Mouse (Mus musculus) forebrain, embryonic 12.5 days (tissue): ENCODE data around the gene Iqcc. TPM values are rescaled to one million over a fixed set of nuclear protein-coding genes. Genes with fewer than 3 reads are reported as not detected.
A peak's percentile ranks its signal among the peaks of the same experiment; 100 is the strongest.

Source experiments
- ATAC-seq: fragments of 200-750 bp; cut with Nextera tagmentation; 2 replicates; pipeline ENCODE4 v1.8.0; 2017; ENCODE audit warnings: moderate TSS enrichment; ENCODE audit not compliant: low FRiP score
- H3K27ac ChIP-seq: fragments of 300-500 bp; sonication (generic); 2 replicates; pipeline ENCODE4 v1.5.1; 2016; ENCODE audit warnings: mild to moderate bottlenecking
- H3K27me3 ChIP-seq: fragments of 300-500 bp; sonication (generic); 2 replicates; pipeline ENCODE4 v1.6.1; 2016; ENCODE audit warnings: mild to moderate bottlenecking
- H3K36me3 ChIP-seq: fragments of 300-500 bp; sonication (generic); replicated peaks from 2 replicates; pipeline ENCODE4 v1.6.1; 2016; ENCODE audit warnings: mild to moderate bottlenecking
- H3K4me1 ChIP-seq: fragments of 300-500 bp; sonication (generic); 2 replicates; pipeline ENCODE4 v1.6.1; 2016
- H3K4me2 ChIP-seq: fragments of 300-500 bp; sonication (generic); 2 replicates; pipeline ENCODE4 v1.6.1; 2016; ENCODE audit warnings: mild to moderate bottlenecking, moderate library complexity
- H3K4me3 ChIP-seq: fragments of 300-500 bp; sonication (generic); replicated peaks from 2 replicates; pipeline ENCODE4 v1.5.1; 2016; ENCODE audit warnings: mild to moderate bottlenecking
- H3K9ac ChIP-seq: fragments of 300-500 bp; sonication (generic); 2 replicates; pipeline ENCODE4 v1.6.1; 2016; ENCODE audit warnings: mild to moderate bottlenecking
- H3K9me3 ChIP-seq: fragments of 300-500 bp; sonication (generic); 2 replicates; pipeline ENCODE4 v1.6.1; 2016
- WGBS: fragments of 180-500 bp; shearing (Covaris S2); methylation state at CpG from one replicate; pipeline ENCODE4 v1.1.7; 2016; 5-methylcytosine and 5-hydroxymethylcytosine counted together
- polyA plus RNA-seq: library from polyadenylated mRNA; unstranded; fragments of >200 nt; fragmentation: Nextera tagmentation; extraction: Ambion mirVana; gene quantifications from 2 replicates; pipeline ENCODE4 v1.2.1, GENCODE M21; 2016

Gene Iqcc
- polyA plus RNA-seq, 1 experiment from 2014 or later, result 27.4 TPM

DNA sequence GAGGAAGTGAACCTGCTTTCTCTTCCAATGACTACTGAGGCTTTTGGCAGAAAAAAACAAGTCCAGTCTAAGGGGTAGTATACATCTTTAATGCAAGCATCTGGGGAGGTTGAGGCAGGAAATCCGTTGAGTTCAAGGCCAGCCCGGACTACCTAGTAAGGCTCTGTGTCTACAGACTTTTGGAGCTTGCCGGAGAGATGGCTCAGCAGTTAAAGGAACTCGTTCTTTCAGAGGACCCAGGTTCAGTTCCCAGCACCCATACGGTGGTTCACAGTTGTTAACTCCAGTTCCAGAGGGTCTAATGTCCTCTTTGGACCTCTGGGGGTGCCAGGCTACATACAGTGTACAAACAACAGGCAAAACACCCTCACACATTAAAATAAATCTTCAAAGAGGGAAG, 868 bp downstream of the Iqcc start:
- Histone ChIP-seq H3K27ac (no peak overlapping the region), H3K36me3 (peaks cover 18% of the 10 kb centered on the region), H3K4me3 (peak overlapping the region; percentile 58), H3K4me1 (peaks cover 21% of the 10 kb centered on the region), H3K9ac (peak overlapping the region; percentile 77; the same call in 1 of the 2 replicates), H3K4me2 (peak overlapping the region; percentile 78), H3K9me3 (no peaks in the 10 kb centered on the region), H3K27me3 (no peaks in the 10 kb centered on the region)
- ATAC-seq, result no peak
- WGBS, result 96% methylated on average over 5 of the region's 5 CpGs

DNA sequence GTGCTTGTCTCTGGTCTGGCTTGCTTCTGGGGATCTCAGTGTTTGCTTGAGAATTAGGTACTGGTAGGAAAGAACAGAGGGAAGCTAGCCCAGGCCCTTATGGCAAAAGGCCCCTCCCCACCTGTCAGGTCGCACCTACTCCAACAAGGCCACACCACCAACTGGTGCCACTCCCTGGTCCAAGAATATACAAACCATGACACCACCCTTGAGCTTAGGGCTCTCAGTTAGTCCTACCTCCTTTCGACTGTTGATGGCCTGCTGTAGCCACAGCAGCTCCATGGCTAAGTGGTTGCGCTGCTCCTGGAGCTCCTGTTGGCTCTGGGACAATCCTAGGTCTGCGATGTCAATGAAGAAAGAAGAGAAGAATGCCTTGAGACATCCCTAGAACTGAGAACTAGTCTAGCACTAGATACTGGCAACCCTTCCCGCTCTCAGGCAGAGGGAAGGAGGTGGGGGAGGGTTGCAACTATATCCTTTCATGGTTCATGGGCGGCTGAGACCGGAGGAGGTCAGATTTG, 1.7 kb downstream of the Iqcc start:
- H3K4me2 ChIP-seq, result no peak overlapping the region
- H3K4me3 ChIP-seq, result no peak overlapping the region
- H3K27ac ChIP-seq, result no peak overlapping the region
- no peaks in the 10 kb centered on the region for H3K9me3 ChIP-seq
- no peaks in the 10 kb centered on the region for H3K27me3 ChIP-seq
- WGBS, result 93% methylated on average over 7 of the region's 7 CpGs
- peaks cover 13% of the 10 kb centered on the region for H3K4me1 ChIP-seq
- no peak overlapping the region for H3K9ac ChIP-seq
- ATAC-seq, result no peak
- peaks cover 18% of the 10 kb centered on the region for H3K36me3 ChIP-seq

DNA sequence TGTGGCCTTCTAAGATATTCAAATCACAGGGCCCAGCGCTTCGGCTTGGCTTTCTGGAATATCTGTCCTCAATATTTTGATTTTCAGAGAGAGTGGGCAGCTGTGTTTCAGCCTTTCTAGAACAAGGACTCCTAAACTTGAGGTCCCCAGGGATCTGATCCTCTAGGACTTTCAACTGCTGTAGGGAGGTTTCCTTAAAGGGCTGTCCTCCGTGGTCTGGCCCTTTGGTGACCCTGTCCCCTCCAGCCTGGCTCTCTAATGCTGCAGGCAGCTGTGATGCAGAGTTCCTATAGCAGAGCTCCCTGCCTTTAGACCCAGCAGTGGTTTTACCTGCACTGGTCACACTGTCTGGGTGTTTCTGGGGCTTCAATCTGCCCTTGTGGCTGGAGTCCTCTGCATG, 2.3 kb downstream of the Iqcc start:
- Histone ChIP-seq H3K4me1 (peaks cover 9% of the 10 kb centered on the region), H3K36me3 (peaks cover 18% of the 10 kb centered on the region), H3K4me3 (no peak overlapping the region), H3K27me3 (no peaks in the 10 kb centered on the region), H3K27ac (no peak overlapping the region), H3K9me3 (no peaks in the 10 kb centered on the region), H3K9ac (no peak overlapping the region), H3K4me2 (no peak overlapping the region)
- ATAC-seq, result no peak
- WGBS, result 95% methylated on average over 3 of the region's 3 CpGs

DNA sequence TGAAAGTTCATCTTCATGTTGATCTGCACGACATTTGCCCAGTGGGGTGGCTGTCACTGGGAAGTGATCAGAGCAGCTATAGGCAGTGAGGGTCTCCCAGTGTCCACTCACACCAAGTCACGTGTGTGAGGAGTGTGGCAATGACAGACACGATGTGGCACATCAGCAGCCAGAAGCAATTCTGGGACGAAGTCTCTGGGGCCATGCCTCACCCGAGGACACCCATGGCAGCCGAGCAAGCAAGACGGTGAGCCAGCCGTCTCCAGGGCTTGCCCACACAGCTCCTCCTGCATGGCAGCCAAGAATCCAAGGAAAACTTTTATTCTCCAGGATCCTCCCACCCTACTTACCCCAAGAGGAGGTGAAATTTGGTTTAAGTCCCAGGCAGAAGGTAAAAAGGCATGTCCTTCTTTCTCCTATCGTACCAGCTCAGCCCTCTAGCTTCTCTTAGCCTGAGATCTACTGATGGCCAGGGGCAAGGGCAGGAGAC, 3.1 kb downstream of the Iqcc start:
- H3K9ac ChIP-seq, result no peak overlapping the region
- H3K27ac ChIP-seq, result no peak overlapping the region
- H3K36me3 ChIP-seq, result peaks cover 18% of the 10 kb centered on the region
- H3K9me3 ChIP-seq, result no peaks in the 10 kb centered on the region
- ATAC-seq, result no peak
- WGBS, result 88% methylated on average over 9 of the region's 9 CpGs
- peaks cover 9% of the 10 kb centered on the region for H3K4me1 ChIP-seq
- H3K27me3 ChIP-seq, result no peaks in the 10 kb centered on the region
- no peak overlapping the region for H3K4me2 ChIP-seq
- H3K4me3 ChIP-seq, result no peak overlapping the region

DNA sequence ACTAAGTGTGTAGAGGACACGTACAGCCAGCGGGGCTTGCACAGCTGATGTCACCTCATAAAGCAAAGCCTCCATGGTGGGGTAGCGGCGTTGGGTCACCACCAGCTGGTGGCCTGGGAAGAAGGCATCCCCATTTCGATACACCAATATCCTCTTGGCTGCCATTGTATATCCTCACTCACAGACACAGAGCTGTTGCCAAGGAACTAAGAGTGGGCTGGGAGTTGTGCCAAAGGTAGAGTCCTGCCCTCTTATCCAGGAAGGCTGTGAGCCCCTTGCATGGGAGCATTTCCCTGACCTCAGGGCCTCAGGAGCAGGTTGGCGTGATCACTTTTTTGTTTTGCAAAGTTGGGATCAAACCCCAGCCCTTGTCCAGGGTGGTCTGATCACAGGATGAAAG, 4.8 kb downstream of the Iqcc start, which contains the start of gene Dcdc2b:
Gene Dcdc2b, minus strand, starts transcription at position 165 of the 400 bp plus-strand sequence.
- H3K27me3 ChIP-seq, result no peaks in the 10 kb centered on the region
- ATAC-seq, result no peak
- H3K9ac ChIP-seq, result no peak within 1 kb of the TSS
- no peak within 1 kb of the TSS for H3K27ac ChIP-seq
- no peak within 1 kb of the TSS for H3K4me2 ChIP-seq
- H3K4me1 ChIP-seq, result peaks cover 9% of the 10 kb centered on the region
- H3K9me3 ChIP-seq, result no peaks in the 10 kb centered on the region
- WGBS, result 85% methylated on average over 6 of the region's 6 CpGs
- no peak within 1 kb of the TSS for H3K4me3 ChIP-seq
- peaks cover 31% of the 10 kb centered on the region for H3K36me3 ChIP-seq

DNA sequence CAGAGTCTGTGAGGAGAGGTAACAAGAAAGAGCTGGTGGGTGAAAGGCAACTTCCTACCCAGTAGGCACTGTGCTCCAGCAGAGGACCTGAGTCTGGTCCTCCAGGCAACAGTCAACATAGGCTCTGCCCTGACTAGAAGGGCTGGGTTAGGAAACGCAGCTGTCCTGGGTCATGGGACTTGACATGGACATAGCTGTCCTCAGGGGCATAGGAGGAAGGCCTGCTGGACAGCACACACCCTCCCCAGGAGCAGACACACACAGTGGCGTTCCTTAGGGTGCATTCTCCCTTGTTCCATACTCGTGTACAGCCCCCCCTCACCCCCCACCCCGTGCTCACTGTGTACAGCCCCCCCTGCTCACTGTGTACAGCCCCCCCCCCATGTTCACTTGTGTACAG, 8.4 kb downstream of the Iqcc start:
- peaks cover 6% of the 10 kb centered on the region for H3K4me1 ChIP-seq
- H3K27me3 ChIP-seq, result no peaks in the 10 kb centered on the region
- H3K9me3 ChIP-seq, result no peaks in the 10 kb centered on the region
- 79% methylated on average over 4 of the region's 4 CpGs for WGBS
- ATAC-seq, result no peak
- no peak overlapping the region for H3K4me2 ChIP-seq
- no peak overlapping the region for H3K9ac ChIP-seq
- H3K27ac ChIP-seq, result no peak overlapping the region
- H3K36me3 ChIP-seq, result peaks cover 42% of the 10 kb centered on the region
- H3K4me3 ChIP-seq, result no peak overlapping the region

DNA sequence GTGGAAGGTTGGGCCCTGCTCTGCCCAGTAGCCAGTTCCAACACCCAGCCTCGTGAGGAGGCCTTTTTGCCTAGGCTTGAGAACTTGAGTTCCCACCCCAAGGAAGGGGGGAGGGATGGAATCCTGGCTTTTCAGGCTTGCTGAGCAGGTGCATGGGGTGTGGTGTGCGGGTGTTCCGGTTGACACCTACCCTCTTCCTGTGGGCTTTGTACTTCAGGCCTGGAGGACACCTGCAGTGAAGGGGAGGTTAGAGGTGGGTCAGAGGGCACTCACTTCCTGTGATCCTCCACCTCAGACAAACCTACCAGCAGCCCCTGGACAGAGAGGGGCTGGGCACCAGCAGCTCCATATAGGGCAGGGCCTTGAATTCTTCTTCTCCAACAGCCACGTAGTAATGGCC, 8.9 kb downstream of the Iqcc start:
- WGBS, result 81% methylated on average over 4 of the region's 4 CpGs
- Histone ChIP-seq H3K4me3 (no peak overlapping the region), H3K36me3 (peaks cover 44% of the 10 kb centered on the region), H3K4me2 (no peak overlapping the region), H3K27ac (no peak overlapping the region), H3K9ac (no peak overlapping the region), H3K9me3 (no peaks in the 10 kb centered on the region), H3K27me3 (no peaks in the 10 kb centered on the region), H3K4me1 (peaks cover 6% of the 10 kb centered on the region)
- ATAC-seq, result no peak

DNA sequence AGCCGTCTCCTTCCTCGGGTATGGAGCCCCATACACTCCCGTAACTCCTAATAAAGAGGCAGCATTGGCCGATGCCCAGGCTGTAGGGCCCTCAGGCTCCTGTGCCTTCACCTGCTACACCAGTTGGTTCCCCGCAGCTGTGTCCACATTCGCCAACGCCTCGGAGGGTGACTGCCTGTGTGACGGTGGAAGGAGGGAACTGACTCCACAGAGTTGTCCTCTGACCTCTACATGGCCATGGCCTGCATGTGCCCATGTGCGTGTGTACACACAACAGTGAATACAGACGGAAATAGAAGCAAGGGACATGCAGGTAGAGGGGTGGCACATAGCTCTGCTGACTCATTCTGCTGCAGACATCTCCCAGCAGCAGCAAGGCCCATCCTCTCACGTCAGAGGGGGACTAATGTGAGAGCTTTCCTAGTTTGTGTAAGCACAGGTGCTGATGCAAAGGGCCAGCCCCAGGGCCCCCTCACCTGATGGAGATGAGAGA, 9.7 kb downstream of the Iqcc start:
- H3K9ac ChIP-seq, result no peak overlapping the region
- peaks cover 6% of the 10 kb centered on the region for H3K4me1 ChIP-seq
- no peak overlapping the region for H3K4me3 ChIP-seq
- no peaks in the 10 kb centered on the region for H3K9me3 ChIP-seq
- ATAC-seq, result no peak
- no peak overlapping the region for H3K27ac ChIP-seq
- 83% methylated on average over 12 of the region's 12 CpGs for WGBS
- H3K36me3 ChIP-seq, result peaks cover 53% of the 10 kb centered on the region
- no peak overlapping the region for H3K4me2 ChIP-seq
- no peaks in the 10 kb centered on the region for H3K27me3 ChIP-seq

DNA sequence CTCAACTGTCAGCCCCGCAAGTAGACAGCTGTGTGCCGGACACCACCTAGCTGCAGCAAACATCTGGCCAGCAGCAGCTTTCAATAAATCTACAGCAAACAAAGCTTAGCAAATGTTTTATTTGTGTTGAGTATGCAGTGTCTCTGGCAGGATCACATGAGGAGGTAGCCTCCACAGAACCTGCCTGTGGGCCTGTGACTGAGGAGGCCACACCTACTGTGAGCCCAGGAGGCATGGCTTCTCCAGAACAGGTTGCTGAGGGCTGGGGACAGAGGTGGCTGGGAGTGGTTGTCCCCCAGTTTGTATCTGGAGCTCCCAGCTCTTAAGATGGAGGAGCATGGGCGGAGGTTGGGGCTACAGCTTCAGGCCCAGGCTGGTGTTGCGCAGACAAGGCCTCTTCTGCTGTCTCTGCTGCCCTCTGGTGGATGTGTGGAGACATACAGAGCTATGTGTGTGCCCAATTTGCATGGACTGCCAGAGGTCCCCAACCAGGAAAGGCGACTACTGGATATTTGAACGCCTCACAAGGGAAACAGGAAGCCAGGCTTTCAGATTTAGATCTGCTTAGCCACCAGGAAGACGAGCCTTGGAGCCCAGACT, 10.4 kb downstream of the Iqcc start:
- no peak overlapping the region for H3K9ac ChIP-seq
- H3K4me2 ChIP-seq, result no peak overlapping the region
- 0 out of 2 replicates have a peak overlapping the region, but pooled peaks have one; percentile 36 for H3K27ac ChIP-seq
- H3K27me3 ChIP-seq, result no peaks in the 10 kb centered on the region
- peaks cover 59% of the 10 kb centered on the region for H3K36me3 ChIP-seq
- H3K4me1 ChIP-seq, result peaks cover 6% of the 10 kb centered on the region
- H3K4me3 ChIP-seq, result no peak overlapping the region
- no peaks in the 10 kb centered on the region for H3K9me3 ChIP-seq
- 37% methylated on average over 7 of the region's 7 CpGs for WGBS
- peak; percentile 75; the same call in 1 of the 2 replicates for ATAC-seq

DNA sequence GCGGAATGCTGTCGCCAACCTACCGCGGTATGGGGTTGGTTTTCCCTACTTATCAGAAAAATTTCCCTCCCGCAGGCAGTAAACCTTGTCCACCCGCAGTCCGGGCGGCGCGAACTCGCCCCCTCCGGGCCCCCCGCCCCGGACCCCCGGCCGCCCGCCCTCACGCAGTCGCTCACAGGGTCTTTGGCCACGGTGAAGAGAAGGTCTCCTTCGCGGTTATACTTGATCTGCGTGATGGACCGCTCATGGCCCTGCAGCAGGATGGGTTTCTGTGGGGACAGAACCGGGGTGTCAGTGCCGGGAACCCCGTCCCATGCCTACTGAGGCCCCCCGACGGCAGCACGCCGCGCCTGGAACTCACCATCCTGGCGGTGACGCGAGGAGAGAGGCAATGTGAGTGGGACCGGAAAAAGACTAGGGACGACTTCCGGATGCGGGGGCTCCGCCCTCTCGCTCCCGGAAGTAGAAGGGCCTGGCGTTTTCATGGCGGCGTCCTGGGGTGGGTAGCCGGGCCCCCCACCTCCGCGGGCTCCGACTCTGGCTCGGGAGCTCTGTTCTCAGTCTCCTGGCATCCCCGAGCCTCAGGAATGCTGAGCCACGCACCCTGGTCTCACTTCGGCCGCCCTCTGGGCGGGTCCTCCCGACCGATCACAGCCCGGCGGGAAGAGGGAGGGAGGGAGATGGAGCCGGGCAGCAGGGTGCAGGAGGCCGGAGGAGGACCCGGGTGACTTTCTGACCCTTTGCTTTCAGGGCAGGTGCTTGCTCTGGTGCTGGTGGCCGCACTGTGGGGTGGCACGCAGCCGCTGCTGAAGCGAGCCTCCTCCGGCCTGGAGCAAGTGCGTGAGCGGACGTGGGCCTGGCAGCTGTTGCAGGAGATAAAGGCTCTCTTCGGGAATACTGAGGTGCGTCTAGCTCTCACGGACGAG, 18.4 kb downstream of the Iqcc start, which contains the start of the genes Eif3i and Tmem234:
Gene Eif3i, minus strand, starts transcription at position 416 of the 926 bp plus-strand sequence.
Gene Tmem234, plus strand, starts transcription at position 436 of the 926 bp plus-strand sequence.
- Histone ChIP-seq H3K4me2 (peak within 1 kb of the TSS; percentile 87), H3K9ac (peak within 1 kb of the TSS; percentile 94), H3K27me3 (no peaks in the 10 kb centered on the region), H3K4me1 (peaks cover 30% of the 10 kb centered on the region), H3K9me3 (no peaks in the 10 kb centered on the region), H3K27ac (peak within 1 kb of the TSS; percentile 80), H3K4me3 (peak within 1 kb of the TSS; percentile 100), H3K36me3 (peaks cover 45% of the 10 kb centered on the region)
- under 1% methylated on average over 74 of the region's 74 CpGs for WGBS
- ATAC-seq, result peak; percentile 93

DNA sequence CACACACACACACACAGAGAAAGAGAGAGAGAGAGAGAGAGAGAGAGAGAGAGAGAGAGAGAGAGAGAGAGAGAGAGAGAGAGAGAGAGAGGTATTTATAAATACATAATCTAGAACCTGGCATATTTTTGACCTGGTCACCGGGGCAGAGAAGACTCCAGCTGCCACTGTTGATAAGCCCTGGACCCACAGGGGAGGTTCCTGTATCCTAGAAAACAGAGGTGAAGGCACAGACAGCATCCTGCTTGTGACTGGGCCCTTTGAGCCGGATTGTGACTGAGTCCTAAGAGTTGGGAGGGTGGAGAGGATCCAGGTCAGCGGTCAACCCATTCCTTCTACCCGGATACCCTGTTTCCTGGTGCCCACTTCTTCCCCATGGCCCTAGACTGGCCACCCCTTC, 30.0 kb downstream of the Iqcc start:
- Histone ChIP-seq H3K36me3 (peaks cover 41% of the 10 kb centered on the region), H3K27ac (no peak overlapping the region), H3K4me1 (peaks cover 9% of the 10 kb centered on the region), H3K9me3 (no peaks in the 10 kb centered on the region), H3K27me3 (no peaks in the 10 kb centered on the region), H3K9ac (no peak overlapping the region), H3K4me3 (no peak overlapping the region), H3K4me2 (no peak overlapping the region)
- 87% methylated on average over 4 of the region's 4 CpGs for WGBS
- ATAC-seq, result no peak

DNA sequence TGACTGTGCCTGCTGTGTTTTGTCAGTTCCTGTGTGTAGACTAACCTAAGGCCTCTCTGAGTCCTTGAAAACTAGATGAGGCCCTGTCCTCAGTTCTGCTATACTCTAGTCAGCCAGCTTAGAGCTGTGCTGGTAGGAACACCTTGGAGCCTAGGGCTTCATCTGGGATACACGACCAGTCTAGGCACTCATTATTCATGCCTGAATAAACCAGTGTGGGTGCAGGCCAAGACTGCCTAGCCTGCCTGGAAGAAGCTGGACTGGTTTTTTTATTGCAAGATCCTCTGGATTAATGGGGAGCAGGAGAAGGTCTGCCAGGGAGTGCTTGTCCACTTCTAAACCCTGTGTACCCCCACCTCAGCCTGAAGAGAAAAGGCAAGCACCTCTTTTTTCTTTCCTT, 32.0 kb downstream of the Iqcc start:
- no peak for ATAC-seq
- H3K4me3 ChIP-seq, result no peak overlapping the region
- 26% methylated on average over 1 of the region's 1 CpGs for WGBS
- no peaks in the 10 kb centered on the region for H3K9me3 ChIP-seq
- no peak overlapping the region for H3K4me2 ChIP-seq
- no peak overlapping the region for H3K9ac ChIP-seq
- H3K27me3 ChIP-seq, result no peaks in the 10 kb centered on the region
- H3K36me3 ChIP-seq, result peaks cover 21% of the 10 kb centered on the region
- no peak overlapping the region for H3K27ac ChIP-seq
- peaks cover 9% of the 10 kb centered on the region for H3K4me1 ChIP-seq
